Mouse (Mus musculus) spleen, adult 12 weeks (tissue): ENCODE measurements at regions not wholly inside any gene's neighbourhood (a gene's known extent, or its start where the extent isn't known, plus 50 kb on each side); places are given as distances from the start of the nearest gene placed in this dataset.

ENCODE experiments used
- DNase-seq: peaks from one replicate; pipeline ENCODE4 v3.0.0; 2022; ENCODE audit warnings: low spot score

DNA sequence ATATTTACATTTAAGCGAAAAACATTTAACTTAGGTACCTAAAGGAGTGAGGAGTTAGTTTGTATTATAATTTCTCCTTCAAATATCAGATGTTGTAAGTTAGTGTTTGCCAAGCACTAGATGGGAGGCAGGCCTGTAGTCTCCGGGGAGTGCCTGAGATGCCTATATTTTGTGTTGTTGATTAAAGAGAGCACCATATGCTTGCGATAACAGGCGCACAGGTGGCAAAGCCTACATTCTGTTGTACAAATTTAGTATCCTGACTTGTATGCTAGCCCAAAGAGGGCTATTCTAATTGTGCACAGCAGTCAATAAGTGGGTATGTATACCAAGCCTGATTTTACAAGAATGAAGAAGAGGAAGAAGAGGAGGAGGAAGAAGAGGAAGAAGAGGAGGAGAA is 151.8 kb upstream of the Atxn1 start:
- no peak for DNase-seq

DNA sequence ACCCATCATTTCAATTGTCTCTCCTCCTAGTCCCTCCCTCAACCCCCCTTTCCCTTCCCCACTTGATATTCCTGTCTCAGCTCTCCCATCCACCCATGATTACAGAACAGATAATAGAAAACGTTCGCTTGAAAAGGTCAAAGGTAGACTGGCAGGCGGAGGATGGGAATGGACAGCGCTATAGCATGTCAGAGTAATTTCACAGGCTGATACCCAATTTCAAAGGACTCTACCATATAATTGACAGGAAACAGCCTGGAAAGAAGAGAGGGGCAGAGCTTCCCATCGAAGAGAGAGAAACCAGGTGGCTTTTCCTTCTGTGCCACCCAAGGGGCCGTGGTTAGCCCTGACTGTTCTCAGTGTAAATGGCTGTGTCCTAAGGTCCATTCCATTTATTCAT is 140.2 kb upstream of the Atxn1 start:
- no peak for DNase-seq

DNA sequence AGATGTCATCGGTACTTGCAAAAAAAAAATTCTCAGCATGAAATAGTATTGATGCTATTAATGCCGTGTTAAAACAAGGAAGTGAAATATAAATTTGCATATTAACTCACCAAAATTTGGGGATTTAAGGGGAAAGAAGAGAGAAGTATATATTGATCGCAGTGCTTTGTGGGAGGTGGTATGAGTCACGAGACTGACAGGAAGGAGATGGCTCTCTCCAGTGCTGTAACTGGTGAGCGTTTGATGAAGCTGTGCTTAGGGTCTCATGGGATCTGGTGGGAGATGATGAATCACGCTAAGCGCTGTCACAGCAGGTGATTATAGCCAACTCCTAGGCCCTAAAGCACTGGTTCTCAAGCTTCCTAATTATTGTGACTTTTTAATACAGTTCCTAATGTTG is 133.8 kb upstream of the Atxn1 start:
- DNase-seq = no peak

DNA sequence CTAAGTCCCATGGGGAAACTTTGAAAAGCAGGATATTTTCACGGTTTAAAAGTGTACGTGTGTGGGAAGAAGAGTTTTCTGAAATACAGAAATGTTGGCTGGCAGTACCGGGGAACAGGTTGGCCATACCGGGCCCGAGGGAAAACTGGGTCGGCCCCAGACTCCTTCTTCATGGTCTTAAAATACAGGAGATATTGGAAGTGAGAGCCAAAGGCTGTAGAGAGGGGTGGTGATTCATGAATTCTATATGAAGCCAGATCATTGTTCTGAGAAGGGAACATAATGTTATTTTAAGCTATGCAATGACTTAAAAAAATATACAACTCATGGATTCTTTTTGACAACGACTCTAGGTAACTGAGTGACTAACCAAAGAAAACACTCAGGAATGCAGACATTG is 133.3 kb upstream of the Atxn1 start:
- DNase-seq = no peak

DNA sequence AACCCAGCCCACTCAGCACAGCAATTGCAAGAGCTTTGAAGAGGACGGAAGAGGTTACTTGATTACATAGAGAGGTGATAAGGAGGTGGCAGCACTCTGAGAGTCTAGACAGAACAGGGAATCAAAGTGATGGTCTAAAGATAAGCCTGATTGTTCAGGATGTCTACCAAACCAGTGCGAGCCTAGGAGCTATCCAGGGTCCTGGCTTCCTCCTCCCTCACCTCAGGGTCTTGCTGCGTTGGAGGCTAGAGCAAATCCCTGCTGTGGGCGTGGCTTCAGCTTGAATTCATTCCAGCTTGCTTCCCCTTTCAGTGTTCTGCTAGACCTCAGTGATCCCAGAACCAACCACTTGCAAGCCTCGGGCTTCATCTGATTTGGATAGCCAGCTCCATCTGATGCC is 132.2 kb upstream of the Atxn1 start:
- peak; percentile 7 for DNase-seq

DNA sequence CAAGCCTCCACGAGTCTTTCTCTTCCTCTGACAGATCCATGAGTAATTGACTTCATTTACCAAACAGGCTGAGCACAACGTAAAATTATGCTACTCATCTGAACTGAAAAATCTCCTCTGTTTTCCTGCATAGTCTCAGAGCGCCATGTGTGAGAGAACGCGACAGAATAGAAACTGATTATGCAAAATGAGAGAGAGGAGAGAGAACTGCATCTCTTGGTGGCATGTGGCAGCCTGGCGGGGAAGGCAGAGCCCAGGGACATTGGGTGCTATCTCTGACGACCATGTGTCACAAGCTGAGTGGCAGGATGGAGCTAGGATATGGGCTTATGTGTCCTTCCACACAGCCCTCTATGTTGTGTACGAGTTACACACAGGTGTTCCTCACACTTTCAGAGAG is 131.6 kb upstream of the Atxn1 start:
- no peak for DNase-seq

DNA sequence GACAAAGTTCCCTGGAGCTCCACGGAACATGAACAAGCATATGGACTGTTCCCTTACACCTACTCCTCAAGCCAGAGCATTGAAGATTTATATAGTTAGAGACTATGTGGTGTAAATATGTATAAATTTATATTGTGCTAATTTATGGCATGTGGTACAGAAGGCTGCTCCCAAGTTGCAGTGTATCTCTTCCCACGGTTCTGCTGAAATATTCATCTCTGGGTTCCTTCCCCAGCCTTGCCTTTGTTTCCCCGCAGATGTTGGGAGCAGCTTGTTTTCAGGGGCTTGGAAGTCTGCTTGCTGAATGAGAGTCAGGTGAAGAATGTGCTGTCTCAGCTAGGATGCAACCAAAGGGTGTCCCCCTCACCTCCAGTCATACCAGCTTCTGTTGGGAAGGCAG is 128.0 kb upstream of the Atxn1 start:
- no peak for DNase-seq

DNA sequence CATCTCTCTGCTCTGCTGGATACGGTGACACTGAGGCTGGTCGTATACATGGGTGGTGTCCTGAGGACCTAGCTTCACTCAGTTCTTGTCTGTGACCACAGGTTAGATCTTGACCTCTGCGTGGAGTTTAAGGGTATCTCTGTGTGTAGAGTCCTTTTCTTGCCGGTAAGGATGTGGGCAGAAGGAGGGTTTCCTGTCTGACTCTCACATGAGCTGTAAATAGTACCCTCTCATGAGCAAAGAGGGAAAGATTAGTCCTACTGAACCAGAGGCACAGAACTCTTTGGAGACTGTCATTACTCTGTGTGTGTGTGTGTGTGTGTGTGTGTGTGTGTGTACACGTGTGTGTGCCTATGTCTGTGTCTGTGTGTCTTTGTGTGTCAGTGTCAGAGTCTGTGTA is 126.3 kb upstream of the Atxn1 start:
- DNase-seq = no peak

DNA sequence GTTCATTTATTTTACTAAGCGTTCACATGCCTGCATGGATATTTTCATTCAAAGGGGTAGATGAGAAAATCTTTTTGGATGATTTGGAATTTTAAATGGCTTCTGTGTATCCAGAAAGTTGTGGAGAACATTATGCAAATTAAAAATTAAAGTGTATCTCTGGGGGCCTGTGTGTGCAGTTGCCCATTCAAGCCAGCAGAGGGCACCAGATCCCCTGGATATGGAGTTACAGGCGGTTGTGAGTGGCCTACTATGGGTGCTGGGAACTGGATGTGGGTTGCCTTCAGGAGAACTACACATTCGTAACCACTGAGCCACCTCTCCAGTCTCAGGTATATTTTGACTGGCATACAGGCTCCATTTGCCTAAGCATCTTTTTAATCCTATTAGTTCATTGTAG is 123.4 kb upstream of the Atxn1 start:
- no peak for DNase-seq

DNA sequence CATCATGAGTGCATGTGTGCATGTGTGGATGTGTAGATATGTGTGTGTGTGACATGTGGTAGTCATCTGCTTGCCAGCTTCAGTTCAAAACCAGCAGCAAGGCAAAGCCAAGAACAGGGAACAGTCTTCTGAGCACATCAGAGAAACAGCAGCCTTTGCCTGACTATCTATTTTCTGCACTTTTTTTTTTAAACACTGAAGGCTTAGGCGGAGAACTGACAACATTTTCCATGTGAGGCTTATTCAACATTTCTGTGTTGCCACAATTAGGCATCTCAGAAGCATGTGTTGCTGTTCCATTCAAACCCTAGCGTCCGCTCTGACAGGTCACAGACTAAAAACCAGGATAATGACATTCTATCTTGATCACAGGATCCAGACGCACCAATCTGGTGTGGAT is 122.9 kb upstream of the Atxn1 start:
- DNase-seq = no peak

DNA sequence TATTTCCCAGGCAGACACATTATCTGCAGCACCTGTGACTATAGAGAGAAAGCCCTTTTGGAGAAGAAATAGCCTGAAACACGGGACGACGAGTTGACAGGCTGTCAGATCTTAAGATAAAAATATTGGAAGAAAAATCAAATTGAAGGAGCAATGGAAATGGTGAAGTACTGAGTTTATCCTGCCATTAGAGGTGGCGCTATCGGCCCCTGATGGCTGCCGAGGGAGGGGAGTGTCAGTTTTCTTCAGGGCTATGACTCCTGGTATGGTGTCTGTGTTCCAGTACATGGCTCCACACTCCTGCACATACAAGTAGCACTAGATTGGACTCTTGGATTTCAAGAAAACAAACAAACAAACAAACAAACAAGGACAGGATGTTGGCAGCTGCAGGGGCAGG is 112.1 kb upstream of the Atxn1 start:
- DNase-seq = no peak

DNA sequence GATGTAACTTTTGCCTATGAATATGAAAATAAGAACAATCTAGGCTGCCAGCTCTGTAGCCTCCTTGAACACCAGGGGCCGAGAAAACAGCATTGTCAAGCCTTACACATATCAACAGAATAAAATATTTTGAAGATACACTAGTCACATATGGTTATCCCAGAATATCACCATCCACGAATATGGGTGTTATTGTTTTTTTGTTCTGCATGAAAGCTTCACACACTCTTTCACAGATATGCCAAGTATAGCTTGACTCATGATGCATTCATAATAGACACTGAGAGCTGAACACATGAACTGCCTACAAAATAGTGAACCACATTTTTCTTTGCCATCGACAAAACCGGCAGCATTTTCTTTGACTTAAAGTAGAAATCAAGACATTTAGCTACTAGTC is 106.9 kb upstream of the Atxn1 start:
- no peak for DNase-seq

DNA sequence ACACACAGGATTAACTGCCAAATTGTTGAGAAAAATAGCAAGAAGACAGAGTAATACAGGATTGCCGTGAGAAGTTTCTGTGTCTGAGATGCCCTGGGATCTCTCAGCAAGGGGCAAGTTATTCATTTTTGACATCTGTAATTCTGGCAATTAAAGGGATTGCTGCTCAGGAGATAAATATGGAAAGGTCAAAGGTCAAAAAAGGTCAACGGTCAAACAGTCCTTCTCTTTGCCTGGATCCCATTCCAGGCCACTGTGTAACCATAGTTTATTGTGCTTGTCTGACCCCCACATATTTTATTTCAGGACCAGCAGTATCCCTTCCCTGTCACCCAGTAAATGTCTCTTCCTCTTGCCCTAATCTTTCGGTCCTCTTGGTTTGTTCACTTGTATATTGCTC is 104.8 kb upstream of the Atxn1 start:
- DNase-seq = no peak

DNA sequence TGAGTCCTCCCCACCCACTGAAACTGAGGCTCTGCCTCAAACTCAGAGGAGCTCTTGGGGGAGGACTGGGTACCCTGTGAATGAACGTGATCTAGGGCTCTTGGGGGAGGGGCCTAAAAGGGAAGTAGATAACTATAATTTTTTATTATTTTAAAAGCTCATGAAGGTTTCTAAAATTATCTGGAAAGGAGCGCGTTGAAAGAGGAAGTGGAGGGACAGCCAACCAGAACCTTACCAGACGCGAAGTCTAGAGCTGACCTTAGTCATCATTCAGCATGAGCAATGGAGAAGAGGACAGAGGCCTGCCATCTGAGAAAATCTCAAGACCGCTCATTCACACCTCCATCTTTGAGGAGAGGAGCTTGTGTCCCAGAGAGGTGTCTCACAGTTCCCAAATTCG is 98.0 kb upstream of the Atxn1 start:
- no peak for DNase-seq

DNA sequence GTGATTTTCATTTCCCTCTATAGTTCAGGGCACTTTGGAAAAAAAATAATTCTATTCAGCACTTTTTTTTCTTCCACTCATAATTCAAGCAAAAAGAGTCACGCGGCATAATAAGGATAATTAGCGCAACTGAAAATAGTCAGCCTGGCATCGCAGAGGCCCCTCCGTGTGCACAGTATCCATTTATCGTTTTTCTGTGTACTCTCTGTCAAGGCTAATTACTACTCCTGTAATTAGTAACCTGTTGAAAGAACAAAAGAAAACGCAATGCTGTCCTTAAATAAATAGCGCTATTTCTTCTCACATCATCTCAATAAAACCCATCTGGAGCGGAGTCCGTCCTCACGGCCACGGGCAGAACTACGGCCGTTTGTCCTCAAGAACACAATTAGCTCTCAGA is 95.1 kb upstream of the Atxn1 start:
- DNase-seq = no peak

DNA sequence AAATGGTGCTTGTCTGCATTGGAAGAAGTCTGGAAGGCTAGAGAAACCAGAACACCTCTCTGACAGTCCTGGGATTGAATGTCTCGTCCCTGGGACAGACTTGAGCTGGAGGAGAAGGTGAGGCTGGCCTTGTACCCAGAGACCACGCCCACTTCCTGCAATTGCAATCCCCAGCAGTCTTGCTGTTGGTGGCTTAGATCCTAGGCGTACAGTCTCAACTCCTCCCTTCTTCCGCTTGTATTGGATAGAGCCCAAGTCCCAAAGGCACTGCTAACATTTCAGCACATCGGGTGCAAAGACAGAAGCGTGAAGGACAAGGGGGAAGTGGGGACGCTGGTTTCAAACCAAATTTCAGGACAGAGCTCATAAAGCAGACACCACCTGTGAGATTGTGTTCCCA is 94.1 kb upstream of the Atxn1 start:
- no peak for DNase-seq

DNA sequence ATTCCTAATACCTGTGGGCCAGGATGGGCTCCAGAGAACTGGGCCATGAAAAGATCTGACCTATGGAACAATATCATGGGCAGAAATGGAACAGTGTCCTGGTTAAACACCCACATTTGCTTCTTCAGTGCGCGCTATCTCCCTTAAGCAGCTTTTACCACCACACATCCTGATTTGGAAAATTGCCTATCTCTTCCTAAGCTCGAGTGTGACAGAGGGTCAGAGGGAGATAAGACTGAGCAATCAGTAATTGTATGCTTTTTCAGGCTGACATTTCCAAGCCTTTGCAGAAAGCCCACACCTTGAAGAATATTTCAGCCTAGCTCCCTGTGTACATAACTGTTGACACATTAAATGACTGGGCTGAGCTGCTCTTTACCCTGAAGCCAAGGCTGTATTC is 93.5 kb upstream of the Atxn1 start:
- no peak for DNase-seq

DNA sequence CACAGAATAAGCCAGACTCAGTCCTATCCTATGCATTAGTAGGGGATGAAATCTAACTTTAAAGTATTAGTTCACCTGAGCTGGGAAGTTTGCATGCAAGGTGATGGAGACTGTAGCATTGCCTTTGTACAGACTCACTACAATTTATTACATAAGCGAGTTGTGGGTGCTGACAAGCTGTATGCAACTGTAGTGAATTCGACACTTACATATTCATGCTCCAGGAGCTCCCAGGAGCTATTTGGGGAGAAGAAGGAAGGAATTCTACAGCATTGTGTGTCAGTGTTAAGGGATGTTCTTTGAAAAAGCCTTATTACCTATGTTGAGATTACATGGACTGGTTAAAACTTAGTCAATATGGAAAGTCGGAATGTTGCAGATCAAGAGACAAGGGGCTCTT is 90.6 kb upstream of the Atxn1 start:
- DNase-seq = no peak

DNA sequence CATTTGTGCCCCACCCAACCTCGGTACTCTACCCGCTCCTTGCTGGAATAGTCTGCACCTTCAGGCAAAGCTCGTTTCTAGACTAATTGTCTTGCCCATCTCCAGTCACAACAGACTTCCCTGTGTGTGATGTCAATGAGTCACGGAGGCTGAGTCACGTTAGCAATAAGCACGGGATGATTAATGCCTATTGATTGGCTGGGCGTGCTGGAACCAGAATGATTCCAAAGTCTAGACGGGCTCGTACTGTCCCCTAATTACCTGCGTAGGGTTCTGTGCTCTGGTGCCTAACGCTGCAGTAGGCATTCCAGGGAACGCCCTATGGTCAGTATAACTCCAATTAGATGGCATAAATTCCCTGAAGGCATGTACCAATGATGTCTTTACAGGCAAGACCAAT is 78.8 kb upstream of the Atxn1 start:
- no peak for DNase-seq

DNA sequence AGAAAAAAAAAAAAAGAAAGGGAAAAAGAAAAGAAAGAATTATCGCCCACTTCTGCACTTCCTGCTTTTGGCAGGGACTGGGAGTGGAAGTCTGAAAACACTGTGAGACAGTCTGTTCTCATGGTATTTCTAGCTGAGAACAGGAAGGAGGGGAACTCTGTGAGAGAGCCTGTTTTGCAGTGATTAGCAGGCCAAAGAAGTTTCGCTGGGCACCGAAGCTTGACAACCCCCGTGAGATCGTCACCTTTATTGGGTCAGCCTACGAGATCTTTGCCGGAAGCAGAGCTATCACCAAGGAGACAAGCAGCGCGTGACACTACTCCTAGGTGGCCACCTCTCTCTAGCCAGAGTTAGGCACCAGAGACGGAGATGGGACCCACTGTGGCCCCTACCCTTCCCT is 78.2 kb upstream of the Atxn1 start:
- DNase-seq = peak; percentile 41

DNA sequence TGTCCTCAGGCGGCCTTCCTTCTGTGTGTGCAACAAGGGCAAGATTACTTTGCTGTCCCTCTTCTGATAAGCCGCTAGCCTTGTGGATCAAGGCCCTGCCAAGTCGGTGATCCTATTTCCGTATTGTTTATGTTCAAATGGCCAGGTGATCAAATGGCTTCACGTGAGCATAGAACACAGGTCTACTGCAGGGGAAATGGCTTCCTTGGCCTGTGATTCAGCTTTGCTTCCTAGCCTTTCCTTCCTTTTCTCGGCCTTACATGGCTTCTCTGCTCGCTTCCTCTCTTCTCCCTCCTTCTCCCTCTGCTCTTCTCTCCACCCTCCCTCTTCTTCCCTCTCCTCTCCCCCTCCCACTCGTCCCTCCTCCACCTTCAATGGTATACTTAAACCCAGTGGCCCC is 77.4 kb upstream of the Atxn1 start:
- DNase-seq = no peak

DNA sequence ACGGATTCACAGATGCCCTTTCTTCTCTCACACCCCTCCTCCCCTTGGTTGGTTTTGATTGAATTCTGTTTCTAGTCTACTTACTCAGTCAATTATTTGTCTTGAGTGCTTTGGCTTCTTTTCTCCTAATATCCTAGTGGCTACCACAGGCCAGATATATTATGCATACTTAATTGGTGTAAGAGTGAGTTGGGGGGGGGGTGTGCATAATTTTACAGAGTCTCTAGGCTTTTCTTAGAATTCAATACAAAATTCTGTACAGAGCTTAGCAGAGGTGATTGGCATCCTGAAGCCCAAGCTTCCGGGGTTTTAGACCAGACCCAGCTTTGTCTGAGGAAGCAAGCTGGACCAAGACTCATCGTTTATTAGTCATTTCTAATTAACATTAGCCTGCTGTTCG is 76.7 kb upstream of the Atxn1 start:
- DNase-seq = no peak

DNA sequence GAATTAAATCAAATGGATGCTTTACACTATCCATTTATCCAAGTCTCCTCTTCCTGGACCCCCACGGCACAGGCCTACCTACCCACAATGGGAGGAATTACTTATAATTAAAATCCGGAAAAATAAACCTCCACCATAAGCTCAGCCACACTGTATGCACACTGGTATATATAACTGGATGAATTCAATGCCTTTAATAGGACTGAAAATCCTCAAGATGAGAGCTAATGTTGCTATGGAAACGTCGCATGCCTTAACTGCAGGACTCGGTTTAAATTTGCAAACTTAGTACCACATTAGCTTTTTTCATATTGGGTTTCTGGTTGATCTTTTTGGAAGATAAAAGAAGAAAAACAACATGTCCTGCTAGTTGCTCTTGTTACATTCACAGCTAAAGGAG is 75.3 kb upstream of the Atxn1 start:
- DNase-seq = no peak

DNA sequence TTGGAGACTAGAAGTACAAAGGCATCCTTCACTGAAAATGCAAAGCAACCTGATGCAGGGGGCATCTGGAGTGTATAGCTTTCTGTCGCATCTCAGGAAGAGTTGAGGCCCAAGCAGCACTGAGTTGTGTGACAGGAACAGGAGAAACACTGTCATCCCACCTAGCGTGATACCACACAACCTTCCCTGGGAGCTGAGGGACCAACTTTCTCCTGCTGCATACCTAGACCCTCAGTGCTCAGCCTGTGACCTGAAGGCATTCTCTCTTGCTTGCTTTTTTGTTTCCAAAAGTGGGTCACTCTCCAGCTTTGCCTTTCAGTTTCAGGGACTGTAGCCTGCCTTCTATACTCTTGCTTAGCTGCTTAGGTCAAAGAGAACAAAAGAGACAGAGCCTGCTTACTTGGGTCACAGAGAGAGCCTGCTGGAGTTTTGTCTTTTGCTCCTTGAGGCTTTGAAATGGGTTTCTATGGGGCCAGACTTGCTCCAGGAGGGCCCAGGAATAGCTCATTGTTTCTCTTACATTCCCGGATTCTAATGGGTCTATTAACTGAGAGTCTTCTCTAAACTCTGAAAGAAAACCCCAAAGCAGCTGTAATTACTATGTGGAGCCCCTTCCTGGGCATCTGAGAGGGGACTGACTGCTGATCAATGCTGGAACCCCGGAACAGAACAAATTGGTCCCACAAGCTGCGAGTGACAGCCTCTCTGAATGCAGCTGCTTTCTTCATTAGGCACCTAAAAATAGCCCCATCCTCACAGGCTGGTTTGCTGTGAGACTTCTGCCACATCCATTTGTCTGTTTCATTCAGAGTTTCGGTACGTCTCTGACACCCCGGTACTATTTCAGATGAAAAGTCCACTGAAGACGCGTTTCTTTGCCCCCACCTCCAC is 73.9 kb upstream of the Atxn1 start:
- DNase-seq = no peak

DNA sequence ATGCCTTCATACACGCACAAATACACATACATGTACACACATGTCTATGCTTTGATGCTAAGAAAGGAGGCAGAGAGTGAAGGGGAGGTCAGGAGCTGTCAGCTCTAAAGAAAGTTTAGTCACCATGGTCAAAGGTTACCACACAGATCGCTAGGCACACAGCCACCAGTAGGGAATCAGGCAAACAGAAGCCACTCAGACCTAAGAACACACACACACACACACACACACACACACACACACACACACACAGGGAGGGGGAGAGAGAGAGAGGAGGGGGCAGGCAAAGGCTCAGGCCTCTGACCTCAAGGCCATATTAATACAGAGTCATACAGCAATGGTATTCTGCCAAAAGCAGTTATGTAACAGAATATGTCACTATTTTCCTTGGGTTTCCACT is 67.5 kb upstream of the Atxn1 start:
- no peak for DNase-seq
